Mouse (Mus musculus) lung, adult 2 months (tissue): ENCODE data around the gene Tenm4.

ENCODE experiments used
- CTCF ChIP-seq: fragments of 200-500 bp; IDR thresholded peaks from 2 replicates; pipeline ENCODE4 v1.5.1; 2011; ENCODE audit warnings: mild to moderate bottlenecking, low read length, control low read depth; ENCODE audit not compliant: insufficient read depth
- POLR2A ChIP-seq: fragments of 200-500 bp; IDR thresholded peaks from 2 replicates; pipeline ENCODE4 v1.6.1; 2011; ENCODE audit warnings: low read depth, mild to moderate bottlenecking, control low read depth, low read length, borderline replicate concordance; ENCODE audit errors: extremely low read depth

GRCm38 (mm10) chr7:96797716-96798332 lies 626.8 kb downstream of the Tenm4 start:
- no peak for TF ChIP-seq CTCF
- no peak for TF ChIP-seq POLR2A
